Mouse (Mus musculus) heart, embryonic 11.5 days (tissue): ENCODE data around the gene Pld6. TPM values are rescaled to one million over a fixed set of nuclear protein-coding genes. Genes with fewer than 3 reads are reported as not detected.

Experiments used
- ATAC-seq: fragments of 200-750 bp; cut with Nextera tagmentation; replicated peaks from 2 replicates; pipeline ENCODE4 v1.8.0; 2017; ENCODE audit warnings: moderate library complexity; ENCODE audit not compliant: insufficient number of reproducible peaks, low FRiP score, low TSS enrichment
- H3K27ac ChIP-seq: fragments of 300-500 bp; sonication (generic); 2 replicates; pipeline ENCODE4 v1.5.1; 2014; ENCODE audit warnings: mild to moderate bottlenecking, low read depth, low read length
- H3K27me3 ChIP-seq: fragments of 300-500 bp; sonication (generic); 2 replicates; pipeline ENCODE4 v1.6.1; 2014; ENCODE audit warnings: mild to moderate bottlenecking, low read length, mixed read lengths; ENCODE audit not compliant: control insufficient read depth, insufficient read depth
- H3K36me3 ChIP-seq: fragments of 300-500 bp; sonication (generic); 2 replicates; pipeline ENCODE4 v1.6.1; 2014; ENCODE audit warnings: mild to moderate bottlenecking, low read length, moderate library complexity, mixed read lengths; ENCODE audit not compliant: control insufficient read depth, insufficient read depth
- H3K4me1 ChIP-seq: fragments of 300-500 bp; sonication (generic); 2 replicates; pipeline ENCODE4 v1.6.1; 2014; ENCODE audit warnings: low read length; ENCODE audit not compliant: control insufficient read depth, insufficient read depth
- H3K4me2 ChIP-seq: fragments of 300-500 bp; sonication (generic); 2 replicates; pipeline ENCODE4 v1.6.1; 2014; ENCODE audit warnings: mild to moderate bottlenecking, moderate library complexity
- H3K4me3 ChIP-seq: fragments of 300-500 bp; sonication (generic); 2 replicates; pipeline ENCODE4 v1.5.1; 2014; ENCODE audit warnings: low read depth, low read length
- H3K9ac ChIP-seq: fragments of 300-500 bp; sonication (generic); 2 replicates; pipeline ENCODE4 v1.6.1; 2014; ENCODE audit warnings: mild to moderate bottlenecking, low read depth, low read length, moderate library complexity
- H3K9me3 ChIP-seq: fragments of 300-500 bp; sonication (generic); replicated peaks from 2 replicates; pipeline ENCODE4 v1.6.1; 2016; ENCODE audit warnings: low read length; ENCODE audit not compliant: control insufficient read depth
- WGBS: fragments of 180-500 bp; shearing (Covaris S2); extraction: QIAGEN DNeasy Blood & Tissue Kit; methylation state at CpG from one replicate; pipeline ENCODE4 v1.1.7; 2014; ENCODE audit not compliant: insufficient replicate concordance; 5-methylcytosine and 5-hydroxymethylcytosine counted together
- polyA plus RNA-seq: library from polyadenylated mRNA; unstranded; fragments of >200 nt; fragmentation: Nextera tagmentation; extraction: Ambion mirVana; gene quantifications from 2 replicates; pipeline ENCODE4 v1.2.1, GENCODE M21; 2014

Pld6 gene
- 1.2 and 1.7 TPM in 2 replicates for polyA plus RNA-seq

- Histone ChIP-seq H3K9ac (peak within 1 kb of the TSS; percentile 73), H3K9me3 (no peaks in the 10 kb centered on the region), H3K27me3 (no peaks in the 10 kb centered on the region), H3K36me3 (peaks cover 8% of the 10 kb centered on the region; the same call in 1 of the 2 replicates), H3K27ac (no peak within 1 kb of the TSS), H3K4me1 (peaks cover 6% of the 10 kb centered on the region; the same call in 1 of the 2 replicates), H3K4me2 (peak within 1 kb of the TSS; percentile 99), H3K4me3 (peak within 1 kb of the TSS; percentile 49)
- peak; percentile 70 for ATAC-seq
- 1% methylated on average over 51 of the region's 51 CpGs for WGBS
These were observed at the start of gene Pld6 for GRCm38 (mm10) chr11:59787199-59787781. Gene Pld6 (minus strand): TSS chr11:59787645.

GRCm38 (mm10) chr11:59821625-59822024, 34.2 kb upstream of the Pld6 start:
- Histone ChIP-seq H3K9me3 (no peaks in the 10 kb centered on the region; the same call in 1 of the 2 replicates), H3K4me2 (no peak overlapping the region), H3K4me3 (no peak overlapping the region), H3K27me3 (no peaks in the 10 kb centered on the region), H3K4me1 (no peaks in the 10 kb centered on the region), H3K27ac (no peak overlapping the region), H3K9ac (no peak overlapping the region), H3K36me3 (peaks cover 56% of the 10 kb centered on the region)
- ATAC-seq: no peak
- WGBS: 88% methylated on average over 3 of the region's 3 CpGs

- no peak for ATAC-seq
- H3K27me3 ChIP-seq: no peaks in the 10 kb centered on the region
- H3K9ac ChIP-seq: no peak overlapping the region
- peaks cover 48% of the 10 kb centered on the region for H3K36me3 ChIP-seq
- no peaks in the 10 kb centered on the region; the same call in 1 of the 2 replicates for H3K9me3 ChIP-seq
- no peak overlapping the region for H3K4me2 ChIP-seq
- no peak overlapping the region for H3K27ac ChIP-seq
- 96% methylated on average over 3 of the region's 3 CpGs for WGBS
- H3K4me1 ChIP-seq: no peaks in the 10 kb centered on the region
- no peak overlapping the region for H3K4me3 ChIP-seq
These were observed 30.5 kb upstream of the Pld6 start for GRCm38 (mm10) chr11:59817916-59818315.

GRCm38 (mm10) chr11:59815482-59816065, 28.1 kb upstream of the Pld6 start:
- Histone ChIP-seq H3K27me3 (no peaks in the 10 kb centered on the region), H3K27ac (no peak overlapping the region), H3K9me3 (no peaks in the 10 kb centered on the region; the same call in 1 of the 2 replicates), H3K4me2 (no peak overlapping the region), H3K4me3 (no peak overlapping the region), H3K36me3 (peaks cover 42% of the 10 kb centered on the region), H3K9ac (no peak overlapping the region), H3K4me1 (peaks cover 7% of the 10 kb centered on the region; the same call in 1 of the 2 replicates)
- 86% methylated on average over 6 of the region's 6 CpGs for WGBS
- no peak for ATAC-seq

- H3K4me3 ChIP-seq: no peak overlapping the region
- no peaks in the 10 kb centered on the region; the same call in 1 of the 2 replicates for H3K9me3 ChIP-seq
- H3K9ac ChIP-seq: no peak overlapping the region
- H3K4me2 ChIP-seq: no peak overlapping the region
- peaks cover 35% of the 10 kb centered on the region for H3K36me3 ChIP-seq
- WGBS: 81% methylated on average over 6 of the region's 6 CpGs
- peaks cover 7% of the 10 kb centered on the region; the same call in 1 of the 2 replicates for H3K4me1 ChIP-seq
- no peaks in the 10 kb centered on the region for H3K27me3 ChIP-seq
- H3K27ac ChIP-seq: no peak overlapping the region
- ATAC-seq: no peak
These were observed 27.5 kb upstream of the Pld6 start for GRCm38 (mm10) chr11:59814936-59815335.

GRCm38 (mm10) chr11:59814311-59814710, 26.9 kb upstream of the Pld6 start:
- Histone ChIP-seq H3K27ac (no peak overlapping the region), H3K9ac (no peak overlapping the region), H3K27me3 (no peaks in the 10 kb centered on the region), H3K4me2 (no peak overlapping the region), H3K9me3 (no peaks in the 10 kb centered on the region; the same call in 1 of the 2 replicates), H3K4me1 (peaks cover 7% of the 10 kb centered on the region; the same call in 1 of the 2 replicates), H3K4me3 (no peak overlapping the region), H3K36me3 (peaks cover 29% of the 10 kb centered on the region)
- 86% methylated on average over 1 of the region's 1 CpGs for WGBS
- no peak for ATAC-seq

- peaks cover 12% of the 10 kb centered on the region for H3K4me1 ChIP-seq
- H3K9me3 ChIP-seq: no peaks in the 10 kb centered on the region
- peaks cover 19% of the 10 kb centered on the region for H3K36me3 ChIP-seq
- no peaks in the 10 kb centered on the region for H3K27me3 ChIP-seq
- no peak overlapping the region for H3K9ac ChIP-seq
- no peak overlapping the region for H3K4me3 ChIP-seq
- H3K4me2 ChIP-seq: no peak overlapping the region
- WGBS: 63% methylated on average over 3 of the region's 3 CpGs
- no peak for ATAC-seq
- H3K27ac ChIP-seq: no peak overlapping the region
These were observed 25.8 kb upstream of the Pld6 start for GRCm38 (mm10) chr11:59813276-59813675.

- Histone ChIP-seq H3K9ac (no peak overlapping the region), H3K4me3 (no peak overlapping the region), H3K27me3 (no peaks in the 10 kb centered on the region), H3K4me2 (no peak overlapping the region; the same call in 1 of the 2 replicates), H3K4me1 (peaks cover 14% of the 10 kb centered on the region), H3K27ac (no peak overlapping the region), H3K36me3 (peaks cover 9% of the 10 kb centered on the region; the same call in 1 of the 2 replicates), H3K9me3 (no peaks in the 10 kb centered on the region)
- WGBS: 60% methylated on average over 4 of the region's 4 CpGs
- no peak for ATAC-seq
These were observed 23.8 kb upstream of the Pld6 start for GRCm38 (mm10) chr11:59811211-59811610.
